ENCODE assay signal across 30 mouse cellular contexts in the genomic region with DNA sequence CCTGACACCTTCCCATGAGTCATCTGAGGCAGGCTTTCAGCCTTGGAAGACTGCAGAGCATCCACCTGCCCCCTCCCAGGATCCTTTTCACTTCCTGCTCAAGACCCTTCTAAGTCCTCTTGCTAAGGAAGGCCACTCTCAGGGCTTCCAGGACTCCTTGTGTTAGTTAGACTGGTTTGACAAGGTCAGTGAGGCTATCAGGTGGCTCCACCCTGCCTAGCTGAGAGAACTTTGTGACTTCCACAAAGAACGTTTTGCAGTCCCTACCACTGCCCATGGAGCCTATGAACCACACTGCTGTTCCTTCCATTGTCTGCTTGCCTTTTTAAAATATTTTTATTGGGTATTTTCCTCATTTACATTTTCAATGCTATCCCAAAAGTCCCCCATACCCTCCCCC. TPM values are rescaled to one million over a fixed set of nuclear protein-coding genes. Genes with fewer than 3 reads are reported as not detected.
"Had no signal": no experiment of that assay in that cellular context is flagged by ENCODE, and none has a peak within 500 bp of the region (broad histone marks: within the 10 kb centered on the region; RNA-seq: fewer than 3 reads in every experiment).

No protein-coding gene starts in this region.

- ATAC-seq: forebrain, embryonic 15.5 days; forebrain, postnatal 0 days; hindbrain, embryonic 16.5 days; inflammation-experienced regulatory T-cells, adult 6 months had no signal

- H3K9me3 ChIP-seq: forebrain, embryonic 15.5 days; heart, embryonic 13.5 days; heart, embryonic 15.5 days; kidney, embryonic 15.5 days; limb, embryonic 10.5 days; limb, embryonic 12.5 days had no signal

- H3K4me3 ChIP-seq: forebrain, embryonic 15.5 days; heart, adult 2 months; heart, embryonic 13.5 days; heart, embryonic 15.5 days; kidney, embryonic 15.5 days; limb, embryonic 10.5 days; limb, embryonic 12.5 days had no signal

- H3K27me3 ChIP-seq: forebrain, embryonic 15.5 days; kidney, embryonic 15.5 days; limb, embryonic 12.5 days had no signal

- H3K9ac ChIP-seq: forebrain, embryonic 15.5 days; forebrain, postnatal 0 days; heart, embryonic 13.5 days; heart, embryonic 15.5 days; hindbrain, embryonic 14.5 days; kidney, embryonic 15.5 days; limb, embryonic 12.5 days had no signal

- H3K27ac ChIP-seq: forebrain, embryonic 15.5 days; heart, adult 2 months; heart, embryonic 13.5 days; heart, embryonic 15.5 days; hindbrain, embryonic 14.5 days; kidney, embryonic 15.5 days; kidney, postnatal 0 days; limb, embryonic 10.5 days; limb, embryonic 12.5 days had no signal

- H3K36me3 ChIP-seq: forebrain, embryonic 15.5 days; heart, embryonic 13.5 days; heart, embryonic 15.5 days; kidney, embryonic 15.5 days; limb, embryonic 10.5 days; limb, embryonic 12.5 days had no signal

- H3K4me2 ChIP-seq: forebrain, embryonic 15.5 days; heart, embryonic 11.5 days; heart, embryonic 13.5 days; heart, embryonic 15.5 days; hindbrain, embryonic 14.5 days; kidney, embryonic 15.5 days; limb, embryonic 12.5 days; liver, embryonic 11.5 days had no signal

- DNase-seq: forebrain, postnatal 0 days; gastrocnemius, postnatal 14 days; gastrocnemius, postnatal 36 days; heart, adult 11 months; heart, adult 2 months; heart, postnatal 14 days; heart, postnatal 36 days; kidney, adult 11 months; kidney, adult 2 months; kidney, adult 9 months; kidney, postnatal 14 days; kidney, postnatal 36 days; liver had no signal

- H3K4me1 ChIP-seq: heart, embryonic 15.5 days; kidney, embryonic 15.5 days; limb, embryonic 10.5 days; limb, embryonic 12.5 days had no signal

RNA-seq across cellular contexts. Expression of a gene that starts 27.5 kb away (rescaled TPM):
- polyA plus RNA-seq: forebrain, embryonic 15.5 days; forebrain, postnatal 0 days; heart, adult 2 months; heart, embryonic 11.5 days; heart, embryonic 15.5 days; heart, postnatal 0 days; hindbrain, embryonic 11.5 days; hindbrain, embryonic 14.5 days; hindbrain, embryonic 16.5 days; kidney, adult 2 months; kidney, embryonic 15.5 days; kidney, postnatal 0 days; limb, embryonic 10.5 days; limb, embryonic 12.5 days; limb, embryonic 14.5 days; liver, embryonic 11.5 days had no signal

RNA-seq across cellular contexts. Expression of a gene that starts 29.2 kb away (rescaled TPM):
- polyA plus RNA-seq: forebrain, embryonic 15.5 days; forebrain, postnatal 0 days; heart, adult 2 months; heart, embryonic 11.5 days; heart, embryonic 13.5 days; heart, embryonic 15.5 days; heart, postnatal 0 days; hindbrain, embryonic 11.5 days; hindbrain, embryonic 14.5 days; hindbrain, embryonic 16.5 days; inflammation-experienced regulatory T-cells, adult 6 months; kidney, adult 2 months; kidney, embryonic 15.5 days; kidney, postnatal 0 days; large intestine, adult 2 months; limb, embryonic 10.5 days; limb, embryonic 12.5 days; limb, embryonic 14.5 days; liver, embryonic 11.5 days had no signal

RNA-seq across cellular contexts. Expression of a gene that starts 40.8 kb away (rescaled TPM):
- polyA plus RNA-seq: forebrain, embryonic 15.5 days; forebrain, postnatal 0 days; gonadal fat pad, adult 2 months; heart, adult 2 months; heart, embryonic 11.5 days; heart, embryonic 13.5 days; heart, embryonic 15.5 days; heart, postnatal 0 days; hindbrain, embryonic 11.5 days; hindbrain, embryonic 14.5 days; hindbrain, embryonic 16.5 days; inflammation-experienced regulatory T-cells, adult 6 months; kidney, adult 2 months; kidney, embryonic 15.5 days; kidney, postnatal 0 days; large intestine, adult 2 months; limb, embryonic 10.5 days; limb, embryonic 12.5 days; limb, embryonic 14.5 days; liver, embryonic 11.5 days had no signal

RNA-seq across cellular contexts. Expression of a gene that starts 56.1 kb away (rescaled TPM):
- polyA plus RNA-seq: forebrain, embryonic 15.5 days; forebrain, postnatal 0 days; heart, postnatal 0 days; hindbrain, embryonic 11.5 days; hindbrain, embryonic 14.5 days; hindbrain, embryonic 16.5 days; inflammation-experienced regulatory T-cells, adult 6 months; kidney, adult 2 months; kidney, postnatal 0 days; large intestine, adult 2 months; limb, embryonic 10.5 days; limb, embryonic 12.5 days had no signal

RNA-seq across cellular contexts. Expression of a gene that starts 58.2 kb away (rescaled TPM):
- polyA plus RNA-seq: forebrain, embryonic 15.5 days; gonadal fat pad, adult 2 months; hindbrain, embryonic 11.5 days; hindbrain, embryonic 14.5 days; kidney, adult 2 months; kidney, embryonic 15.5 days; kidney, postnatal 0 days; limb, embryonic 10.5 days; limb, embryonic 12.5 days; liver, embryonic 11.5 days had no signal
